Mouse (Mus musculus) CH12.LX (cell line): Measurements from ENCODE around the gene Slco4a1. TPM values are rescaled to one million over a fixed set of nuclear protein-coding genes. Genes with fewer than 3 reads are reported as not detected.

ENCODE experiments used
- DNase-seq: peaks from one replicate; pipeline ENCODE4 v3.0.0-alpha.2; 2013; ENCODE audit errors: extremely low read depth
- H3K27ac ChIP-seq: 2 replicates; pipeline ENCODE4 v1.5.1; 2012; ENCODE audit warnings: low read depth, mild to moderate bottlenecking, control low read depth, moderate library complexity; ENCODE audit not compliant: insufficient read depth
- H3K27me3 ChIP-seq: replicated peaks from 2 replicates; pipeline ENCODE3; 2012; ENCODE audit warnings: inconsistent platforms
- H3K36me3 ChIP-seq, 2 experiments: replicated peaks in 1 of 2; 2 replicates each; pipeline versions ENCODE3 to v1.6.1; 2012; ENCODE audit warnings: inconsistent platforms in 1 of 2, low read length in 1 of 2, mild to moderate bottlenecking in 1 of 2, mixed read lengths in 1 of 2, moderate library complexity in 1 of 2; ENCODE audit not compliant: control insufficient read depth in 1 of 2, insufficient read depth in 1 of 2
- H3K4me1 ChIP-seq, 2 experiments: 2 replicates each; pipeline ENCODE4 v1.6.1; 2012; ENCODE audit warnings: inconsistent platforms in 1 of 2, moderate library complexity in 1 of 2; ENCODE audit not compliant: insufficient read depth in 2 of 2, control insufficient read depth in 1 of 2
- H3K4me2 ChIP-seq: 2 replicates; pipeline ENCODE4 v1.6.1; 2012; ENCODE audit warnings: low read depth, mild to moderate bottlenecking, control low read depth; ENCODE audit not compliant: poor library complexity, insufficient read depth, severe bottlenecking
- H3K4me3 ChIP-seq, 3 experiments: fragments of 150-350 bp in 1 of 3; sonication (generic) in 1 of 3; replicated peaks in 1 of 3; 2 replicates each; pipeline versions ENCODE3 to v1.5.1; 2011 to 2012; ENCODE audit warnings: low read depth in 2 of 3, low read length in 2 of 3, mild to moderate bottlenecking in 2 of 3, moderate library complexity in 2 of 3, control low read depth in 1 of 3, improper control_type of control experiment in 1 of 3, inconsistent platforms in 1 of 3, mixed read lengths in 1 of 3; ENCODE audit not compliant: poor library complexity in 1 of 3
- H3K79me2 ChIP-seq: replicated peaks from 2 replicates; pipeline ENCODE4 v1.6.1; 2012; ENCODE audit warnings: mild to moderate bottlenecking, moderate library complexity; ENCODE audit not compliant: control insufficient read depth, poor library complexity, insufficient read depth, severe bottlenecking; ENCODE audit errors: extremely low read depth
- H3K9ac ChIP-seq: 2 replicates; pipeline ENCODE4 v1.6.1; 2012; ENCODE audit warnings: low read depth, mild to moderate bottlenecking, control low read depth, moderate library complexity; ENCODE audit not compliant: insufficient read depth
- H3K9me3 ChIP-seq: replicated peaks from 2 replicates; pipeline ENCODE3; 2012; ENCODE audit warnings: low read length, inconsistent platforms, mixed read lengths
- CTCF ChIP-seq, 2 experiments: IDR thresholded peaks in 1 of 2; conservative IDR thresholded peaks in 1 of 2; 2 replicates each; pipeline ENCODE4 v1.5.1; 2011 to 2012; ENCODE audit warnings: low read depth in 2 of 2, low read length in 2 of 2, improper control_type of control experiment in 1 of 2, inconsistent platforms in 1 of 2, mild to moderate bottlenecking in 1 of 2, moderate library complexity in 1 of 2
- ELF1 ChIP-seq: IDR thresholded peaks from 2 replicates; pipeline ENCODE4 v1.6.1; 2014; ENCODE audit warnings: low read depth, mild to moderate bottlenecking, inconsistent platforms, low read length, improper control_type of control experiment
- ETS1 ChIP-seq: conservative IDR thresholded peaks from 2 replicates; pipeline ENCODE4 v1.6.1; 2012; ENCODE audit warnings: low read depth, mild to moderate bottlenecking, inconsistent platforms, low read length, improper control_type of control experiment, moderate library complexity
- IRF4 ChIP-seq: IDR thresholded peaks from 2 replicates; pipeline ENCODE4 v1.6.1; 2014; ENCODE audit warnings: low read depth, mild to moderate bottlenecking, inconsistent platforms, low read length, improper control_type of control experiment
- JUN ChIP-seq: IDR thresholded peaks from 2 replicates; pipeline ENCODE4 v1.6.1; 2011; ENCODE audit warnings: low read depth, mild to moderate bottlenecking, low read length, improper control_type of control experiment, moderate library complexity; ENCODE audit not compliant: insufficient read depth
- JUND ChIP-seq: conservative IDR thresholded peaks from 2 replicates; pipeline ENCODE4 v1.6.1; 2011; ENCODE audit warnings: low read depth, low read length, improper control_type of control experiment
- KAT2A ChIP-seq: IDR thresholded peaks from 2 replicates; pipeline ENCODE4 v1.6.1; 2012; ENCODE audit warnings: low read length, improper control_type of control experiment, inconsistent platforms; ENCODE audit not compliant: insufficient replicate concordance
- MAZ ChIP-seq: IDR thresholded peaks from 2 replicates; pipeline ENCODE4 v1.6.1; 2012; ENCODE audit warnings: low read depth, mild to moderate bottlenecking, inconsistent platforms, low read length, improper control_type of control experiment, moderate library complexity
- MEF2A ChIP-seq: IDR thresholded peaks from 2 replicates; pipeline ENCODE4 v1.6.1; 2014; ENCODE audit warnings: low read depth, mild to moderate bottlenecking, inconsistent platforms, low read length, improper control_type of control experiment, borderline replicate concordance
- NELFE ChIP-seq: IDR thresholded peaks from 2 replicates; pipeline ENCODE4 v1.6.1; 2011; ENCODE audit warnings: low read depth, low read length, improper control_type of control experiment
- PAX5 ChIP-seq: IDR thresholded peaks from 2 replicates; pipeline ENCODE4 v1.6.1; 2012; ENCODE audit warnings: low read length, inconsistent platforms, mixed read lengths
- POLR2AphosphoS2 ChIP-seq: IDR thresholded peaks from 2 replicates; pipeline ENCODE4 v1.6.1; 2011; ENCODE audit warnings: low read depth, low read length, improper control_type of control experiment
- SMC3 ChIP-seq: IDR thresholded peaks from 2 replicates; pipeline ENCODE4 v1.6.1; 2011; ENCODE audit warnings: low read depth, low read length, improper control_type of control experiment
- ZC3H11A ChIP-seq: IDR thresholded peaks from 2 replicates; pipeline ENCODE4 v1.6.1; 2012; ENCODE audit warnings: low read depth, mild to moderate bottlenecking, inconsistent platforms, low read length, improper control_type of control experiment
- ZKSCAN1 ChIP-seq: IDR thresholded peaks from 2 replicates; pipeline ENCODE4 v1.6.1; 2012; ENCODE audit warnings: low read depth, inconsistent platforms, low read length, improper control_type of control experiment, borderline replicate concordance
- dilution Hi-C: fragments of 300-500 bp; cut with MboI; formaldehyde crosslinking; loops from 2 replicates; pipeline ENCODE4 v1.14.3; 2020; ENCODE audit warnings: low sequenced_read_pairs; ENCODE audit not compliant: extremely low pct_unique_long_range_greater_than_20kb, extremely low pct_ligation_motif_present
- in situ Hi-C: fragments of 300-500 bp; cut with MboI; formaldehyde crosslinking; loops from 3 replicates; pipeline ENCODE4 v1.14.3; 2019; ENCODE audit warnings: low sequenced_read_pairs, low pct_ligation_motif_present, low pct_unique_long_range_greater_than_20kb, mixed read lengths
- polyA plus RNA-seq: library from polyadenylated mRNA; unstranded; fragments of >175 nt; gene quantifications from 2 replicates; pipeline ENCODE4 v1.2.1, GENCODE M21; 2012; ENCODE audit warnings: low read depth; ENCODE audit not compliant: insufficient read length
- total RNA-seq, 2 experiments: library from RNA; depleted of rRNA; stranded (reverse); fragments of 300-350 nt in 1 of 2; fragments of >200 nt in 1 of 2; gene quantifications; 2 replicates each; pipeline ENCODE4 v1.2.3; 2012 to 2014

Slco4a1 gene
- total and polyA plus RNA-seq, 3 experiments = 1.9 to 5.4 (median 3.9) TPM

- no peak for DNase-seq
- no peaks in the 10 kb centered on the region for H3K79me2 ChIP-seq
- dilution Hi-C loops = no loop called here
- no peak for TF ChIP-seq ZKSCAN1
- no peak for TF ChIP-seq ETS1
- no peak for TF ChIP-seq MEF2A
- no peak for TF ChIP-seq CTCF (conservative IDR thresholded peaks at IDR 0.05 in 1 of 2, IDR thresholded peaks at IDR 0.05 in 1 of 2; ENCODE audit: low read depth in 2 of 2, low read length in 2 of 2)
- no peak for TF ChIP-seq JUN
- no peak for TF ChIP-seq ZC3H11A
- TF ChIP-seq POLR2AphosphoS2 = no peak
- no peak for TF ChIP-seq IRF4
- TF ChIP-seq JUND = no peak
- TF ChIP-seq PAX5 = no peak
- TF ChIP-seq ELF1 = no peak
- no peak for TF ChIP-seq NELFE
- TF ChIP-seq KAT2A = no peak
- TF ChIP-seq MAZ = no peak
- TF ChIP-seq, all 38 proteins: peak for 0
- Histone ChIP-seq H3K4me2 (no peak overlapping the region), H3K27me3 (no peaks in the 10 kb centered on the region), H3K9ac (no peak overlapping the region), H3K4me1 (peaks cover 10 to 19% of the 10 kb centered on the region in 2 experiments), H3K9me3 (no peaks in the 10 kb centered on the region), H3K36me3 (peaks cover 19 to 83% of the 10 kb centered on the region in 2 experiments), H3K4me3 (no peak overlapping the region), H3K27ac (no peak overlapping the region)
- in situ Hi-C loops = loop anchor here (25.0 kb wide), 1 partner anchor 293 kb away; no protein-coding TSS in a partner anchor
Observed at GRCm38 (mm10) chr2:180468871-180469270, 12.8 kb downstream of the Slco4a1 start.

DNA sequence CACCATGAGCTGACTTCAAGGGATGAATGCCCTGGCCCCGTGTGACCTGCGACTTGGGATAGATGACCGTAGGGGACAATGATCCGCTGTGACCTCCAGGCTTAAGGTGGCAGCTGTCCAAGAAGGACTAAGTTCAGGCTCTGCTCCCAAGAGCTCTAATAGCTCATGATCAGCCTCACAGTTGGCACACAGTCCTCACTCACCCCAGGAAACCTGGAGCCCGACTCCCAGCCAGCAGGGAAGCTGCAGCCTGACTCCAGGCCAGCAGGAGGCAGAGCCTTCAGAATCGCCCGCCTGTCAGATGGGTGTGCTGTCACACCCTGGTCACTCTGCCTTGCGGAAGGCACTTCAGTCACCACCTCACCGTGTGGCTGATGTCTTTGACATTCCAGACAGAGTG, 13.7 kb downstream of the Slco4a1 start:
- H3K36me3 ChIP-seq = peaks cover 10 to 74% of the 10 kb centered on the region in 2 experiments
- no peaks in the 10 kb centered on the region for H3K79me2 ChIP-seq
- in situ Hi-C loops = loop anchor here (5.0 to 25.0 kb wide), 2 partner anchors 108 to 293 kb away; no protein-coding TSS in a partner anchor
- TF ChIP-seq CTCF (conservative IDR thresholded peaks at IDR 0.05 in 1 of 2, IDR thresholded peaks at IDR 0.05 in 1 of 2; ENCODE audit: low read depth in 2 of 2, low read length in 2 of 2) (peak in 1 of 2 experiments; percentile 10; a peak in 1 of 4 replicates), SMC3 (peak; percentile 4; the same call in 1 of the 2 replicates), POLR2AphosphoS2 (no peak)
- TF ChIP-seq, all 38 proteins: peak for 2
- no peak for DNase-seq
- dilution Hi-C loops = no loop called here
- Histone ChIP-seq H3K9me3 (no peaks in the 10 kb centered on the region), H3K27me3 (no peaks in the 10 kb centered on the region), H3K4me3 (no peak overlapping the region), H3K4me1 (peaks cover 13 to 26% of the 10 kb centered on the region in 2 experiments), H3K9ac (no peak overlapping the region), H3K4me2 (no peak overlapping the region), H3K27ac (no peak overlapping the region)
